Mouse (Mus musculus): ENCODE measurements around the gene Lrrfip1. TPM values are rescaled to one million over a fixed set of nuclear protein-coding genes. Genes with fewer than 3 reads are reported as not detected.

The Lrrfip1 gene
- total RNA-seq, 1 experiment, result 31.5 TPM

- no peak overlapping the region for H3K9ac ChIP-seq (ENCODE audit: insufficient read depth, low read depth, low read length, poor library complexity, severe bottlenecking)
- H3K4me1 ChIP-seq (ENCODE audit: control insufficient read depth in 2 of 2, insufficient read depth in 2 of 2, low read length in 2 of 2, poor library complexity in 1 of 2), result peaks cover under 1 to 12% of the 10 kb centered on the region in 2 experiments; a peak in 2 of 4 replicates
- no peak overlapping the region for H3K27ac ChIP-seq (ENCODE audit: insufficient read depth, low read depth, low read length, poor library complexity, severe bottlenecking)
- no peaks in the 10 kb centered on the region for H3K9me3 ChIP-seq (ENCODE audit: control insufficient read depth, insufficient read depth, low read depth, low read length)
- no peak overlapping the region for H3K4me3 ChIP-seq (ENCODE audit: insufficient read depth in 1 of 2, low read depth in 1 of 2, low read length in 2 of 2, poor library complexity in 1 of 2, severe bottlenecking in 1 of 2)
- no peaks in the 10 kb centered on the region for H3K36me3 ChIP-seq (ENCODE audit: control insufficient read depth, insufficient read depth, low read length, poor library complexity, severe bottlenecking)
- in situ Hi-C loops (cut with MboI; ENCODE audit: low sequenced_read_pairs in 2 of 2, unreplicated experiment in 2 of 2), result no loop called here
- TF ChIP-seq ZNF384 (IDR thresholded peaks at IDR 0.05; ENCODE audit: low read depth, low read length) (no peak), MAFK (IDR thresholded peaks at IDR 0.05; ENCODE audit: insufficient read depth, low read depth, low read length) (no peak), HCFC1 (IDR thresholded peaks at IDR 0.05; ENCODE audit: borderline replicate concordance, insufficient read depth, low read length) (no peak), CHD2 (IDR thresholded peaks at IDR 0.05; ENCODE audit: low read depth, low read length) (no peak), ZC3H11A (IDR thresholded peaks at IDR 0.05; ENCODE audit: borderline replicate concordance, low read depth, low read length) (no peak)
- no peak for DNase-seq (ENCODE audit: low read depth, low spot score)
These were observed 39.5 kb downstream of the Lrrfip1 start for GRCm38 (mm10) chr1:91038010-91038409.

- H3K36me3 ChIP-seq (ENCODE audit: control insufficient read depth, insufficient read depth, low read length, poor library complexity, severe bottlenecking), result no peaks in the 10 kb centered on the region
- H3K4me3 ChIP-seq (ENCODE audit: insufficient read depth in 1 of 2, low read depth in 1 of 2, low read length in 2 of 2, poor library complexity in 1 of 2, severe bottlenecking in 1 of 2), result no peak overlapping the region
- no peak overlapping the region for H3K27ac ChIP-seq (ENCODE audit: insufficient read depth, low read depth, low read length, poor library complexity, severe bottlenecking)
- no peak for DNase-seq (ENCODE audit: low read depth, low spot score)
- H3K9ac ChIP-seq (ENCODE audit: insufficient read depth, low read depth, low read length, poor library complexity, severe bottlenecking), result no peak overlapping the region
- in situ Hi-C loops (cut with MboI; ENCODE audit: low sequenced_read_pairs in 2 of 2, unreplicated experiment in 2 of 2), result no loop called here
- no peaks in the 10 kb centered on the region for H3K9me3 ChIP-seq (ENCODE audit: control insufficient read depth, insufficient read depth, low read depth, low read length)
- no peak for TF ChIP-seq MAFK (IDR thresholded peaks at IDR 0.05; ENCODE audit: insufficient read depth, low read depth, low read length)
- no peak for TF ChIP-seq ZC3H11A (IDR thresholded peaks at IDR 0.05; ENCODE audit: borderline replicate concordance, low read depth, low read length)
- TF ChIP-seq CHD2 (IDR thresholded peaks at IDR 0.05; ENCODE audit: low read depth, low read length), result no peak
- no peak for TF ChIP-seq ZNF384 (IDR thresholded peaks at IDR 0.05; ENCODE audit: low read depth, low read length)
- no peak for TF ChIP-seq HCFC1 (IDR thresholded peaks at IDR 0.05; ENCODE audit: borderline replicate concordance, insufficient read depth, low read length)
- peaks cover 4 to 17% of the 10 kb centered on the region in 2 experiments; a peak in 3 of 4 replicates for H3K4me1 ChIP-seq (ENCODE audit: control insufficient read depth in 2 of 2, insufficient read depth in 2 of 2, low read length in 2 of 2, poor library complexity in 1 of 2)
These were observed 40.0 kb downstream of the Lrrfip1 start for GRCm38 (mm10) chr1:91038531-91038930.

- Histone ChIP-seq H3K4me3 (ENCODE audit: insufficient read depth in 1 of 2, low read depth in 1 of 2, low read length in 2 of 2, poor library complexity in 1 of 2, severe bottlenecking in 1 of 2) (no peak overlapping the region), H3K9me3 (ENCODE audit: control insufficient read depth, insufficient read depth, low read depth, low read length) (no peaks in the 10 kb centered on the region), H3K4me1 (ENCODE audit: control insufficient read depth in 2 of 2, insufficient read depth in 2 of 2, low read length in 2 of 2, poor library complexity in 1 of 2) (peaks cover 9 to 28% of the 10 kb centered on the region in 2 experiments), H3K27ac (ENCODE audit: insufficient read depth, low read depth, low read length, poor library complexity, severe bottlenecking) (no peak overlapping the region), H3K36me3 (ENCODE audit: control insufficient read depth, insufficient read depth, low read length, poor library complexity, severe bottlenecking) (no peaks in the 10 kb centered on the region), H3K9ac (ENCODE audit: insufficient read depth, low read depth, low read length, poor library complexity, severe bottlenecking) (no peak overlapping the region)
- in situ Hi-C loops (cut with MboI; ENCODE audit: low sequenced_read_pairs in 2 of 2, unreplicated experiment in 2 of 2), result no loop called here
- DNase-seq (ENCODE audit: low read depth, low spot score), result no peak
- no peak for TF ChIP-seq ZC3H11A (IDR thresholded peaks at IDR 0.05; ENCODE audit: borderline replicate concordance, low read depth, low read length)
- TF ChIP-seq HCFC1 (IDR thresholded peaks at IDR 0.05; ENCODE audit: borderline replicate concordance, insufficient read depth, low read length), result no peak
- TF ChIP-seq ZNF384 (IDR thresholded peaks at IDR 0.05; ENCODE audit: low read depth, low read length), result no peak
- no peak for TF ChIP-seq MAFK (IDR thresholded peaks at IDR 0.05; ENCODE audit: insufficient read depth, low read depth, low read length)
These were observed 43.1 kb downstream of the Lrrfip1 start for GRCm38 (mm10) chr1:91041605-91042004.

GRCm38 (mm10) chr1:91043191-91043590 is 44.7 kb downstream of the Lrrfip1 start:
- H3K9ac ChIP-seq (ENCODE audit: insufficient read depth, low read depth, low read length, poor library complexity, severe bottlenecking), result no peak overlapping the region
- no peaks in the 10 kb centered on the region for H3K36me3 ChIP-seq (ENCODE audit: control insufficient read depth, insufficient read depth, low read length, poor library complexity, severe bottlenecking)
- H3K27ac ChIP-seq (ENCODE audit: insufficient read depth, low read depth, low read length, poor library complexity, severe bottlenecking), result no peak overlapping the region
- H3K4me1 ChIP-seq (ENCODE audit: control insufficient read depth in 2 of 2, insufficient read depth in 2 of 2, low read length in 2 of 2, poor library complexity in 1 of 2), result peaks cover 9 to 26% of the 10 kb centered on the region in 2 experiments
- no peak for DNase-seq (ENCODE audit: low read depth, low spot score)
- TF ChIP-seq ZC3H11A (IDR thresholded peaks at IDR 0.05; ENCODE audit: borderline replicate concordance, low read depth, low read length) (no peak), ZNF384 (IDR thresholded peaks at IDR 0.05; ENCODE audit: low read depth, low read length) (no peak), HCFC1 (IDR thresholded peaks at IDR 0.05; ENCODE audit: borderline replicate concordance, insufficient read depth, low read length) (no peak), CHD2 (IDR thresholded peaks at IDR 0.05; ENCODE audit: low read depth, low read length) (no peak), MAFK (IDR thresholded peaks at IDR 0.05; ENCODE audit: insufficient read depth, low read depth, low read length) (no peak)
- in situ Hi-C loops (cut with MboI; ENCODE audit: low sequenced_read_pairs in 2 of 2, unreplicated experiment in 2 of 2), result no loop called here
- H3K4me3 ChIP-seq (ENCODE audit: insufficient read depth in 1 of 2, low read depth in 1 of 2, low read length in 2 of 2, poor library complexity in 1 of 2, severe bottlenecking in 1 of 2), result no peak overlapping the region
- no peaks in the 10 kb centered on the region for H3K9me3 ChIP-seq (ENCODE audit: control insufficient read depth, insufficient read depth, low read depth, low read length)

- Histone ChIP-seq H3K9ac (ENCODE audit: insufficient read depth, low read depth, low read length, poor library complexity, severe bottlenecking) (no peak overlapping the region), H3K4me3 (ENCODE audit: insufficient read depth in 1 of 2, low read depth in 1 of 2, low read length in 2 of 2, poor library complexity in 1 of 2, severe bottlenecking in 1 of 2) (no peak overlapping the region), H3K27ac (ENCODE audit: insufficient read depth, low read depth, low read length, poor library complexity, severe bottlenecking) (no peak overlapping the region), H3K4me1 (ENCODE audit: control insufficient read depth in 2 of 2, insufficient read depth in 2 of 2, low read length in 2 of 2, poor library complexity in 1 of 2) (peaks cover 9 to 24% of the 10 kb centered on the region in 2 experiments), H3K36me3 (ENCODE audit: control insufficient read depth, insufficient read depth, low read length, poor library complexity, severe bottlenecking) (no peaks in the 10 kb centered on the region), H3K9me3 (ENCODE audit: control insufficient read depth, insufficient read depth, low read depth, low read length) (no peaks in the 10 kb centered on the region)
- no peak for TF ChIP-seq HCFC1 (IDR thresholded peaks at IDR 0.05; ENCODE audit: borderline replicate concordance, insufficient read depth, low read length)
- TF ChIP-seq ZNF384 (IDR thresholded peaks at IDR 0.05; ENCODE audit: low read depth, low read length), result no peak
- no peak for TF ChIP-seq ZC3H11A (IDR thresholded peaks at IDR 0.05; ENCODE audit: borderline replicate concordance, low read depth, low read length)
- no peak for TF ChIP-seq MAFK (IDR thresholded peaks at IDR 0.05; ENCODE audit: insufficient read depth, low read depth, low read length)
- no peak for TF ChIP-seq CHD2 (IDR thresholded peaks at IDR 0.05; ENCODE audit: low read depth, low read length)
- in situ Hi-C loops (cut with MboI; ENCODE audit: low sequenced_read_pairs in 2 of 2, unreplicated experiment in 2 of 2), result no loop called here
- no peak for DNase-seq (ENCODE audit: low read depth, low spot score)
These were observed 45.6 kb downstream of the Lrrfip1 start for GRCm38 (mm10) chr1:91044176-91044575.

All from ES-E14 (cell line).